Mouse (Mus musculus) intestine, postnatal 0 days (tissue): Measurements from ENCODE around the gene Mfap3. TPM values are rescaled to one million over a fixed set of nuclear protein-coding genes. Genes with fewer than 3 reads are reported as not detected.
A peak's percentile ranks its signal among the peaks of the same experiment; 100 is the strongest.

ENCODE experiments used
- ATAC-seq: fragments of 200-750 bp; cut with Nextera tagmentation; 2 replicates; pipeline ENCODE4 v1.8.0; 2017; ENCODE audit warnings: mild to moderate bottlenecking, moderate TSS enrichment, moderate library complexity
- H3K27ac ChIP-seq: fragments of 300-500 bp; sonication (generic); 2 replicates; pipeline ENCODE4 v1.5.1; 2014; ENCODE audit warnings: mild to moderate bottlenecking, low read depth, low read length, moderate library complexity
- H3K27me3 ChIP-seq: fragments of 300-500 bp; sonication (generic); replicated peaks from 2 replicates; pipeline ENCODE4 v1.6.1; 2014; ENCODE audit warnings: low read length, mixed read lengths; ENCODE audit not compliant: control insufficient read depth, insufficient read depth
- H3K36me3 ChIP-seq: fragments of 300-500 bp; sonication (generic); 2 replicates; pipeline ENCODE4 v1.6.1; 2014; ENCODE audit warnings: mild to moderate bottlenecking, moderate library complexity; ENCODE audit not compliant: control insufficient read depth, insufficient read depth
- H3K4me1 ChIP-seq: fragments of 300-500 bp; sonication (generic); replicated peaks from 2 replicates; pipeline ENCODE4 v1.6.1; 2014; ENCODE audit warnings: antibody characterized with exemption, low read length, mixed read lengths; ENCODE audit not compliant: control insufficient read depth, insufficient read depth
- H3K4me2 ChIP-seq: fragments of 300-500 bp; sonication (generic); replicated peaks from 2 replicates; pipeline ENCODE4 v1.6.1; 2014; ENCODE audit warnings: low read depth, mild to moderate bottlenecking, moderate library complexity
- H3K4me3 ChIP-seq: fragments of 300-500 bp; sonication (generic); 2 replicates; pipeline ENCODE4 v1.5.1; 2014; ENCODE audit warnings: low read depth, low read length
- H3K9ac ChIP-seq: fragments of 300-500 bp; sonication (generic); 2 replicates; pipeline ENCODE4 v1.6.1; 2014; ENCODE audit warnings: mild to moderate bottlenecking, low read depth, low read length
- H3K9me3 ChIP-seq: fragments of 300-500 bp; sonication (generic); 2 replicates; pipeline ENCODE4 v1.6.1; 2016; ENCODE audit warnings: mixed run types; ENCODE audit not compliant: control insufficient read depth
- CTCF ChIP-seq: sonication (generic); IDR thresholded peaks from 2 replicates; pipeline ENCODE4 v1.5.1; 2016; ENCODE audit warnings: low read depth, mild to moderate bottlenecking, control low read depth, antibody characterized with exemption, moderate library complexity
- WGBS: fragments of 180-500 bp; shearing (Covaris S2); extraction: QIAGEN DNeasy Blood & Tissue Kit; methylation state at CpG from one replicate; pipeline ENCODE4 v1.1.7; 2014; 5-methylcytosine and 5-hydroxymethylcytosine counted together
- polyA plus RNA-seq: library from polyadenylated mRNA; unstranded; fragments of >200 nt; fragmentation: Nextera tagmentation; extraction: Ambion mirVana; gene quantifications from 2 replicates; pipeline ENCODE4 v1.2.1, GENCODE M21; 2015

The Mfap3 gene
- polyA plus RNA-seq, 1 experiment from 2014 or later: 31.9 TPM

- 90% methylated on average over 5 of the region's 5 CpGs for WGBS
- Histone ChIP-seq H3K36me3 (peaks cover 11% of the 10 kb centered on the region; the same call in 1 of the 2 replicates), H3K27ac (no peak overlapping the region), H3K4me1 (no peaks in the 10 kb centered on the region), H3K4me2 (no peak overlapping the region), H3K9ac (no peak overlapping the region), H3K9me3 (no peaks in the 10 kb centered on the region), H3K27me3 (no peaks in the 10 kb centered on the region), H3K4me3 (no peak overlapping the region)
- TF ChIP-seq CTCF: no peak
- no peak for ATAC-seq
Observed at GRCm38 (mm10) chr11:57535912-57536311, 17.4 kb downstream of the Mfap3 start.

- Histone ChIP-seq H3K36me3 (no peaks in the 10 kb centered on the region), H3K27me3 (no peaks in the 10 kb centered on the region), H3K4me2 (no peak overlapping the region), H3K27ac (no peak overlapping the region), H3K9me3 (no peaks in the 10 kb centered on the region), H3K9ac (no peak overlapping the region), H3K4me1 (no peaks in the 10 kb centered on the region), H3K4me3 (no peak overlapping the region)
- no peak for ATAC-seq
- WGBS: 82% methylated on average over 5 of the region's 5 CpGs
- TF ChIP-seq CTCF: no peak
Observed at GRCm38 (mm10) chr11:57539841-57540418, 21.5 kb downstream of the Mfap3 start.

GRCm38 (mm10) chr11:57540681-57541080 lies 22.2 kb downstream of the Mfap3 start:
- no peak overlapping the region for H3K27ac ChIP-seq
- H3K4me2 ChIP-seq: no peak overlapping the region
- H3K4me1 ChIP-seq: no peaks in the 10 kb centered on the region
- WGBS: 85% methylated on average over 2 of the region's 2 CpGs
- H3K4me3 ChIP-seq: no peak overlapping the region
- no peaks in the 10 kb centered on the region for H3K36me3 ChIP-seq
- H3K27me3 ChIP-seq: no peaks in the 10 kb centered on the region
- H3K9ac ChIP-seq: no peak overlapping the region
- H3K9me3 ChIP-seq: no peaks in the 10 kb centered on the region
- no peak for ATAC-seq
- TF ChIP-seq CTCF: no peak

- Histone ChIP-seq H3K9ac (no peak overlapping the region), H3K4me3 (no peak overlapping the region), H3K36me3 (no peaks in the 10 kb centered on the region), H3K27ac (no peak overlapping the region), H3K4me1 (no peaks in the 10 kb centered on the region), H3K27me3 (no peaks in the 10 kb centered on the region), H3K4me2 (peak overlapping the region; percentile 37), H3K9me3 (no peaks in the 10 kb centered on the region)
- WGBS: 30% methylated on average over 18 of the region's 18 CpGs
- peak; percentile 99 for TF ChIP-seq CTCF
- ATAC-seq: peak; percentile 40; the same call in 1 of the 2 replicates
Observed at GRCm38 (mm10) chr11:57548618-57549550, 30.4 kb downstream of the Mfap3 start.

GRCm38 (mm10) chr11:57550230-57550629 lies 31.8 kb downstream of the Mfap3 start:
- 95% methylated on average over 2 of the region's 2 CpGs for WGBS
- Histone ChIP-seq H3K36me3 (no peaks in the 10 kb centered on the region), H3K4me3 (no peak overlapping the region)

GRCm38 (mm10) chr11:57551016-57551415 lies 32.6 kb downstream of the Mfap3 start:
- Histone ChIP-seq H3K4me1 (no peaks in the 10 kb centered on the region), H3K9ac (no peak overlapping the region), H3K27ac (no peak overlapping the region), H3K4me2 (no peak overlapping the region), H3K9me3 (no peaks in the 10 kb centered on the region), H3K36me3 (no peaks in the 10 kb centered on the region), H3K27me3 (no peaks in the 10 kb centered on the region), H3K4me3 (no peak overlapping the region)
- 76% methylated on average over 8 of the region's 8 CpGs for WGBS
- no peak for ATAC-seq
- TF ChIP-seq CTCF: no peak

More at GRCm38 (mm10) chr11:57550230-57550629, 31.8 kb downstream of the Mfap3 start:
- Histone ChIP-seq H3K9ac (no peak overlapping the region), H3K27me3 (no peaks in the 10 kb centered on the region), H3K4me1 (no peaks in the 10 kb centered on the region), H3K27ac (no peak overlapping the region), H3K4me2 (no peak overlapping the region), H3K9me3 (no peaks in the 10 kb centered on the region)
- TF ChIP-seq CTCF: peak; percentile 53
- ATAC-seq: no peak
